Mouse (Mus musculus) midbrain, embryonic 15.5 days (tissue): ENCODE data around the gene Pde4d. TPM values are rescaled to one million over a fixed set of nuclear protein-coding genes. Genes with fewer than 3 reads are reported as not detected.

Experiments used
- ATAC-seq: fragments of 200-750 bp; cut with Nextera tagmentation; replicated peaks from 2 replicates; pipeline ENCODE4 v1.8.0; 2017; ENCODE audit warnings: moderate TSS enrichment
- H3K27ac ChIP-seq: fragments of 300-500 bp; sonication (generic); 2 replicates; pipeline ENCODE4 v1.5.1; 2015; ENCODE audit warnings: mild to moderate bottlenecking, inconsistent platforms
- H3K27me3 ChIP-seq: fragments of 300-500 bp; sonication (generic); replicated peaks from 2 replicates; pipeline ENCODE4 v1.6.1; 2015; ENCODE audit warnings: inconsistent platforms
- H3K36me3 ChIP-seq: fragments of 300-500 bp; sonication (generic); replicated peaks from 2 replicates; pipeline ENCODE4 v1.6.1; 2015; ENCODE audit warnings: inconsistent platforms
- H3K4me1 ChIP-seq: fragments of 300-500 bp; sonication (generic); 2 replicates; pipeline ENCODE4 v1.6.1; 2015; ENCODE audit warnings: inconsistent platforms
- H3K4me2 ChIP-seq: fragments of 300-500 bp; sonication (generic); 2 replicates; pipeline ENCODE4 v1.6.1; 2015; ENCODE audit warnings: inconsistent platforms, mild to moderate bottlenecking, moderate library complexity
- H3K4me3 ChIP-seq: fragments of 300-500 bp; sonication (generic); 2 replicates; pipeline ENCODE4 v1.5.1; 2015; ENCODE audit warnings: mild to moderate bottlenecking, inconsistent platforms
- H3K9ac ChIP-seq: fragments of 300-500 bp; sonication (generic); 2 replicates; pipeline ENCODE4 v1.6.1; 2015; ENCODE audit warnings: mild to moderate bottlenecking, inconsistent platforms
- H3K9me3 ChIP-seq: fragments of 300-500 bp; sonication (generic); 2 replicates; pipeline ENCODE4 v1.6.1; 2016; ENCODE audit warnings: inconsistent platforms
- WGBS: fragments of 180-500 bp; shearing (Covaris S2); methylation state at CpG from one replicate; pipeline ENCODE4 v1.1.7; 2015; ENCODE audit warnings: mixed read lengths; 5-methylcytosine and 5-hydroxymethylcytosine counted together
- polyA plus RNA-seq: library from polyadenylated mRNA; unstranded; fragments of >200 nt; fragmentation: Nextera tagmentation; extraction: Ambion mirVana; gene quantifications from 2 replicates; pipeline ENCODE4 v1.2.1, GENCODE M21; 2015

Gene Pde4d
- polyA plus RNA-seq, 1 experiment from 2014 or later, result 27.1 TPM

GRCm38 (mm10) chr13:109677617-109678016 is 1227.9 kb downstream of the Pde4d start:
- Histone ChIP-seq H3K4me2 (no peak overlapping the region), H3K9ac (no peak overlapping the region), H3K27me3 (no peaks in the 10 kb centered on the region), H3K4me1 (no peaks in the 10 kb centered on the region), H3K4me3 (no peak overlapping the region), H3K9me3 (no peaks in the 10 kb centered on the region), H3K36me3 (no peaks in the 10 kb centered on the region), H3K27ac (no peak overlapping the region)
- 86% methylated on average over 3 of the region's 3 CpGs for WGBS
- no peak for ATAC-seq

- no peaks in the 10 kb centered on the region for H3K9me3 ChIP-seq
- WGBS, result 94% methylated on average over 1 of the region's 1 CpGs
- no peak overlapping the region for H3K9ac ChIP-seq
- H3K4me2 ChIP-seq, result no peak overlapping the region
- no peak overlapping the region for H3K27ac ChIP-seq
- no peaks in the 10 kb centered on the region for H3K36me3 ChIP-seq
- H3K4me3 ChIP-seq, result no peak overlapping the region
- no peak for ATAC-seq
- H3K4me1 ChIP-seq, result 0 out of 2 replicates have a peak, but pooled peaks cover 3% of the 10 kb centered on the region
- no peaks in the 10 kb centered on the region for H3K27me3 ChIP-seq
These were observed 1229.2 kb downstream of the Pde4d start for GRCm38 (mm10) chr13:109678991-109679390.

- H3K27ac ChIP-seq, result no peak overlapping the region
- no peak overlapping the region for H3K4me2 ChIP-seq
- H3K36me3 ChIP-seq, result no peaks in the 10 kb centered on the region
- H3K27me3 ChIP-seq, result no peaks in the 10 kb centered on the region
- WGBS, result 90% methylated on average over 8 of the region's 8 CpGs
- no peak overlapping the region for H3K4me3 ChIP-seq
- H3K9me3 ChIP-seq, result no peaks in the 10 kb centered on the region
- no peak overlapping the region for H3K9ac ChIP-seq
- ATAC-seq, result no peak
- peaks cover 6% of the 10 kb centered on the region; the same call in 1 of the 2 replicates for H3K4me1 ChIP-seq
These were observed 1230.5 kb downstream of the Pde4d start for GRCm38 (mm10) chr13:109680229-109680628.

- H3K4me2 ChIP-seq, result no peak overlapping the region
- WGBS, result 85% methylated on average over 4 of the region's 4 CpGs
- H3K27me3 ChIP-seq, result no peaks in the 10 kb centered on the region
- no peaks in the 10 kb centered on the region for H3K9me3 ChIP-seq
- H3K36me3 ChIP-seq, result no peaks in the 10 kb centered on the region
- no peak for ATAC-seq
- peaks cover 15% of the 10 kb centered on the region for H3K4me1 ChIP-seq
- no peak overlapping the region for H3K4me3 ChIP-seq
- no peak overlapping the region for H3K9ac ChIP-seq
- H3K27ac ChIP-seq, result no peak overlapping the region
These were observed 1232.0 kb downstream of the Pde4d start for GRCm38 (mm10) chr13:109681699-109682293.

GRCm38 (mm10) chr13:109683001-109683400 is 1233.3 kb downstream of the Pde4d start:
- Histone ChIP-seq H3K4me2 (no peak overlapping the region), H3K4me3 (no peak overlapping the region), H3K36me3 (no peaks in the 10 kb centered on the region), H3K27me3 (no peaks in the 10 kb centered on the region), H3K9ac (no peak overlapping the region), H3K9me3 (no peaks in the 10 kb centered on the region), H3K4me1 (peaks cover 15% of the 10 kb centered on the region), H3K27ac (no peak overlapping the region)
- ATAC-seq, result no peak
- WGBS, result 77% methylated on average over 10 of the region's 10 CpGs

- H3K4me1 ChIP-seq, result peaks cover 15% of the 10 kb centered on the region
These were observed 1235.2 kb downstream of the Pde4d start for GRCm38 (mm10) chr13:109684985-109685295.

GRCm38 (mm10) chr13:109685296-109686115 is 1235.8 kb downstream of the Pde4d start:
- H3K4me3 ChIP-seq, result peak overlapping the region; percentile 38
- H3K4me1 ChIP-seq, result peaks cover 15% of the 10 kb centered on the region
- H3K4me2 ChIP-seq, result peak overlapping the region; percentile 69
- H3K9me3 ChIP-seq, result no peaks in the 10 kb centered on the region
- peak overlapping the region; percentile 48 for H3K9ac ChIP-seq
- WGBS, result under 1% methylated on average over 29 of the region's 29 CpGs
- no peaks in the 10 kb centered on the region for H3K36me3 ChIP-seq
- peak overlapping the region; percentile 44; the same call in 1 of the 2 replicates for H3K27ac ChIP-seq
- peak; percentile 70 for ATAC-seq
- H3K27me3 ChIP-seq, result no peaks in the 10 kb centered on the region

More at GRCm38 (mm10) chr13:109684985-109685295, 1235.2 kb downstream of the Pde4d start:
- Histone ChIP-seq H3K4me2 (peak overlapping the region; percentile 69), H3K27me3 (no peaks in the 10 kb centered on the region), H3K9ac (0 out of 2 replicates have a peak overlapping the region, but pooled peaks have one; percentile 48), H3K36me3 (no peaks in the 10 kb centered on the region), H3K9me3 (no peaks in the 10 kb centered on the region), H3K4me3 (peak overlapping the region; percentile 38), H3K27ac (no peak overlapping the region)
- WGBS, result 11% methylated on average over 3 of the region's 3 CpGs
- no peak for ATAC-seq

- 32% methylated on average over 4 of the region's 4 CpGs for WGBS
- 0 out of 2 replicates have a peak overlapping the region, but pooled peaks have one; percentile 48 for H3K9ac ChIP-seq
These were observed 1236.5 kb downstream of the Pde4d start for GRCm38 (mm10) chr13:109686116-109686876.

GRCm38 (mm10) chr13:109686906-109687305 is 1237.2 kb downstream of the Pde4d start:
- no peaks in the 10 kb centered on the region for H3K9me3 ChIP-seq
- 57% methylated on average over 3 of the region's 3 CpGs for WGBS
- no peak overlapping the region for H3K4me3 ChIP-seq

More at GRCm38 (mm10) chr13:109686116-109686876, 1236.5 kb downstream of the Pde4d start:
- Histone ChIP-seq H3K4me2 (peak overlapping the region; percentile 69), H3K4me1 (peaks cover 15% of the 10 kb centered on the region), H3K36me3 (no peaks in the 10 kb centered on the region), H3K27ac (peak overlapping the region; percentile 44; the same call in 1 of the 2 replicates), H3K27me3 (no peaks in the 10 kb centered on the region), H3K9me3 (no peaks in the 10 kb centered on the region), H3K4me3 (peak overlapping the region; percentile 38)
- ATAC-seq, result no peak

GRCm38 (mm10) chr13:109688195-109688594 is 1238.4 kb downstream of the Pde4d start:
- WGBS, result 87% methylated on average over 2 of the region's 2 CpGs
- Histone ChIP-seq H3K4me3 (no peak overlapping the region), H3K9me3 (no peaks in the 10 kb centered on the region), H3K9ac (no peak overlapping the region), H3K27ac (no peak overlapping the region), H3K4me1 (peaks cover 15% of the 10 kb centered on the region), H3K36me3 (no peaks in the 10 kb centered on the region), H3K4me2 (no peak overlapping the region), H3K27me3 (no peaks in the 10 kb centered on the region)
- ATAC-seq, result no peak

More at GRCm38 (mm10) chr13:109686906-109687305, 1237.2 kb downstream of the Pde4d start:
- Histone ChIP-seq H3K27ac (no peak overlapping the region), H3K36me3 (no peaks in the 10 kb centered on the region), H3K4me1 (peaks cover 15% of the 10 kb centered on the region), H3K27me3 (no peaks in the 10 kb centered on the region), H3K4me2 (no peak overlapping the region), H3K9ac (no peak overlapping the region)
- ATAC-seq, result no peak

GRCm38 (mm10) chr13:109689176-109689575 is 1239.4 kb downstream of the Pde4d start:
- Histone ChIP-seq H3K4me1 (peaks cover 12% of the 10 kb centered on the region), H3K9ac (no peak overlapping the region), H3K36me3 (no peaks in the 10 kb centered on the region), H3K27me3 (no peaks in the 10 kb centered on the region), H3K9me3 (no peaks in the 10 kb centered on the region), H3K27ac (no peak overlapping the region), H3K4me2 (no peak overlapping the region), H3K4me3 (no peak overlapping the region)
- WGBS, result 89% methylated on average over 3 of the region's 3 CpGs
- ATAC-seq, result no peak

GRCm38 (mm10) chr13:109690558-109690957 is 1240.8 kb downstream of the Pde4d start:
- H3K4me2 ChIP-seq, result no peak overlapping the region
- H3K9me3 ChIP-seq, result no peaks in the 10 kb centered on the region
- H3K27ac ChIP-seq, result no peak overlapping the region
- H3K27me3 ChIP-seq, result no peaks in the 10 kb centered on the region
- H3K4me3 ChIP-seq, result no peak overlapping the region
- 78% methylated on average over 5 of the region's 5 CpGs for WGBS
- ATAC-seq, result no peak
- H3K36me3 ChIP-seq, result no peaks in the 10 kb centered on the region
- H3K4me1 ChIP-seq, result peaks cover 13% of the 10 kb centered on the region
- H3K9ac ChIP-seq, result no peak overlapping the region
